Mouse (Mus musculus) stomach, postnatal 0 days (tissue): Measurements from ENCODE around the gene Boc.

Experiments used
- CTCF ChIP-seq: IDR thresholded peaks from 2 replicates; pipeline ENCODE4 v1.5.1; 2016; ENCODE audit warnings: antibody characterized with exemption, low read depth, mild to moderate bottlenecking, moderate library complexity
- EP300 ChIP-seq: optimal IDR thresholded peaks from 2 replicates; pipeline ENCODE3; 2016; ENCODE audit warnings: antibody characterized with exemption

DNA sequence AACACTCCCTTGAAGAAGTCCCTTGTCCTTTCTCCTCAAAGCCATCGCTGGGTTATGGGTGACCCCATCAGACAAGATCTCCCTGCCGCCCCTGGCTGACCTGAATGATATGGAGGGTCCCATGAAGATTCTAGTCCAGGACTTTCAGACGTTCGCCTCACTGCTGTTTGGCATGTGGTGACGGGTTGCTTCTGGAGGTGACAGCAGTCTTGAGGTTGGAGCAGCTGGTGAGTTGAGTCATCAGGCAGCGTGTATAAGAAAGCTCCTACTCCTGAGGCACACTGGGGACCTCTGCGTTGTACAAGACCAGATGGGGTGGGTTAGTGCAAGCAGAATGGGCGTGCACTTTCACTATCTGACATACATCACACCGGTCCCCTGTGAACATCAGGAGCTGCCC, 72.1 kb downstream of the Boc start:
- no peak for TF ChIP-seq EP300
- no peak for TF ChIP-seq CTCF
